Mouse (Mus musculus) limb, embryonic 11.5 days (tissue): ENCODE measurements at regions not wholly inside any gene's neighbourhood (a gene's known extent, or its start where the extent isn't known, plus 50 kb on each side); places are given as distances from the start of the nearest gene placed in this dataset.

Experiments used
- ATAC-seq: fragments of 200-750 bp; cut with Nextera tagmentation; 2 replicates; pipeline ENCODE4 v1.8.0; 2017; ENCODE audit warnings: low read depth; ENCODE audit not compliant: insufficient number of reproducible peaks, low FRiP score, low TSS enrichment
- DNase-seq: peaks from one replicate; pipeline ENCODE4 v3.0.0-alpha.2; 2015; ENCODE audit warnings: low spot score
- H3K27ac ChIP-seq: fragments of 300-500 bp; sonication (generic); replicated peaks from 2 replicates; pipeline ENCODE4 v1.5.1; 2014; ENCODE audit warnings: low read depth, mild to moderate bottlenecking, low read length
- H3K27me3 ChIP-seq: fragments of 300-500 bp; sonication (generic); 2 replicates; pipeline ENCODE4 v1.6.1; 2014; ENCODE audit warnings: mild to moderate bottlenecking, low read length, mixed read lengths; ENCODE audit not compliant: control insufficient read depth, insufficient read depth
- H3K36me3 ChIP-seq: fragments of 300-500 bp; sonication (generic); 2 replicates; pipeline ENCODE4 v1.6.1; 2014; ENCODE audit warnings: mild to moderate bottlenecking, low read length, moderate library complexity, mixed read lengths; ENCODE audit not compliant: control insufficient read depth, insufficient read depth
- H3K4me1 ChIP-seq: fragments of 300-500 bp; sonication (generic); 2 replicates; pipeline ENCODE4 v1.6.1; 2014; ENCODE audit warnings: low read length, mixed read lengths; ENCODE audit not compliant: control insufficient read depth, insufficient read depth
- H3K4me2 ChIP-seq: fragments of 300-500 bp; sonication (generic); 2 replicates; pipeline ENCODE4 v1.6.1; 2014; ENCODE audit warnings: low read depth, mild to moderate bottlenecking, moderate library complexity; ENCODE audit not compliant: severe bottlenecking
- H3K4me3 ChIP-seq: fragments of 300-500 bp; sonication (generic); 2 replicates; pipeline ENCODE4 v1.5.1; 2014; ENCODE audit warnings: low read depth, low read length
- H3K9ac ChIP-seq: fragments of 300-500 bp; sonication (generic); 2 replicates; pipeline ENCODE4 v1.6.1; 2014; ENCODE audit warnings: mild to moderate bottlenecking, low read length
- H3K9me3 ChIP-seq: fragments of 300-500 bp; sonication (generic); 2 replicates; pipeline ENCODE4 v1.6.1; 2016; ENCODE audit warnings: low read length; ENCODE audit not compliant: control insufficient read depth
- WGBS: fragments of 180-500 bp; shearing (Covaris S2); extraction: QIAGEN DNeasy Blood & Tissue Kit; methylation state at CpG from one replicate; pipeline ENCODE4 v1.1.7; 2014; 5-methylcytosine and 5-hydroxymethylcytosine counted together

DNA sequence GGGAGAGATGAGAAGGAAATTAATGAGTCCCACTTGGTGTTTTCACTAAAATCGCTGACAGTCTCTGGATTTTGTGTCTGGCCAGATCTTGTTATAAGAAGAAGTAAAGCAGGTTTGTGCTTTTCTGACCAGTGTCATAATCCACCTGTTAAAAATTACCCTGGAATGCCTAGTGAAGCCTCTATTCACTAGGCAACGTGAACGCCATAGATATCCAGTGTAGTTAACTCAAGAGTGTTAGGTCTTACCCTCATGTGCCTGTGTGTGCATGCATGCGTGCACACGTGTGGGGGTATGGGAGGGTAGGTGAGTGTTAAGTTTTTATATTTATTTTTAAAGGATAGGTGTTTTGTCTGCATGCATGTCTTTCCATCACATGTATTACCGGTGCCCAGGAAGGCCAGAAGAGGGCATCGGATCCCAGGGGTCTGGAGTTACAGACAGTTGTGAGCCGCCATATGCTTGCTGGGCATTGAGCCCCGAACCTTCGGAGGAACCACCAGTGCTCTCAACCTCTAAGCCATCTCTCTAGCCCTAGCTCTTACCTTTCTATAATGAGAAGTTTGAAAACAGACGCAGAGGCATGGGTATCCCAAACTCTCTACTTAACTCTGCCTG lies 107.5 kb upstream of the Plcz1 start:
- DNase-seq: no peak
- no peaks in the 10 kb centered on the region for H3K36me3 ChIP-seq
- H3K4me1 ChIP-seq: 0 out of 2 replicates have a peak, but pooled peaks cover 8% of the 10 kb centered on the region
- 84% methylated on average over 11 of the region's 11 CpGs for WGBS
- H3K9ac ChIP-seq: no peak overlapping the region
- H3K4me2 ChIP-seq: no peak overlapping the region
- ATAC-seq: no peak
- no peak overlapping the region for H3K4me3 ChIP-seq
- no peaks in the 10 kb centered on the region for H3K9me3 ChIP-seq
- no peaks in the 10 kb centered on the region for H3K27me3 ChIP-seq
- H3K27ac ChIP-seq: no peak overlapping the region

GRCm38 (mm10) chr6:140148138-140148537 lies 106.9 kb upstream of the Plcz1 start:
- H3K9ac ChIP-seq: no peak overlapping the region
- H3K4me2 ChIP-seq: no peak overlapping the region
- no peaks in the 10 kb centered on the region for H3K9me3 ChIP-seq
- H3K4me3 ChIP-seq: no peak overlapping the region
- no peaks in the 10 kb centered on the region for H3K27me3 ChIP-seq
- no peak for DNase-seq
- no peak overlapping the region for H3K27ac ChIP-seq
- no peak for ATAC-seq
- H3K4me1 ChIP-seq: 0 out of 2 replicates have a peak, but pooled peaks cover 8% of the 10 kb centered on the region
- no peaks in the 10 kb centered on the region for H3K36me3 ChIP-seq
- 31% methylated on average over 3 of the region's 3 CpGs for WGBS

- WGBS: 27% methylated on average over 6 of the region's 6 CpGs
Measured at GRCm38 (mm10) chr6:140147711-140148110, 106.5 kb upstream of the Plcz1 start.

GRCm38 (mm10) chr6:140133734-140134133 lies 92.5 kb upstream of the Plcz1 start:
- DNase-seq (no peak), ATAC-seq (no peak)
- Histone ChIP-seq H3K27ac (no peak overlapping the region), H3K4me2 (no peak overlapping the region), H3K9me3 (no peaks in the 10 kb centered on the region), H3K4me1 (no peaks in the 10 kb centered on the region), H3K9ac (no peak overlapping the region), H3K36me3 (no peaks in the 10 kb centered on the region), H3K27me3 (no peaks in the 10 kb centered on the region), H3K4me3 (no peak overlapping the region)
- WGBS: 84% methylated on average over 8 of the region's 8 CpGs

More at GRCm38 (mm10) chr6:140147711-140148110, 106.5 kb upstream of the Plcz1 start:
- peak; percentile 36 for DNase-seq
- H3K9me3 ChIP-seq: no peaks in the 10 kb centered on the region
- H3K4me1 ChIP-seq: 0 out of 2 replicates have a peak, but pooled peaks cover 8% of the 10 kb centered on the region
- no peak overlapping the region for H3K27ac ChIP-seq
- H3K9ac ChIP-seq: no peak overlapping the region
- H3K36me3 ChIP-seq: no peaks in the 10 kb centered on the region
- H3K4me3 ChIP-seq: no peak overlapping the region
- H3K27me3 ChIP-seq: no peaks in the 10 kb centered on the region
- no peak for ATAC-seq
- H3K4me2 ChIP-seq: no peak overlapping the region

DNA sequence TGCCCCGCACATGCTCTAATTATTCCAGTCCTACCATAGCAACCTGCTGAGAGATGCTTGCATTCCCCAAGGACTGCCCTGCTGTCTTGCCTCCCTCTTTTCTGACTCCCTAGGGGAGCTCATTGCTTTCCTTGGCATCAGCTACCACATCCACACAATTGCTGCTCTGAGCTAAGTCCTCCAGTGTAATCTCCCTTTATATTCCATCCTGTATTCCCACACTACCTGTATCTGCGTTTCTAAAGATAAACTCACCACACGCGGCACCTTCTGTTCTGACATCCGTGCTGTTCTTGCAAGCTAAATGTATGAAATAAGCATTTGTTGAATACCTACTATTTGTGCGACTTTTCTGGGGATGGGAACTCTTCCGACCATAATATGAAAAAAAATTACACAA lies 85.4 kb upstream of the Plcz1 start:
- Histone ChIP-seq H3K4me3 (no peak overlapping the region), H3K27ac (no peak overlapping the region), H3K9ac (no peak overlapping the region), H3K27me3 (no peaks in the 10 kb centered on the region), H3K36me3 (no peaks in the 10 kb centered on the region), H3K4me1 (no peaks in the 10 kb centered on the region), H3K9me3 (no peaks in the 10 kb centered on the region), H3K4me2 (no peak overlapping the region)
- DNase-seq: no peak
- no peak for ATAC-seq
- 90% methylated on average over 7 of the region's 7 CpGs for WGBS

DNA sequence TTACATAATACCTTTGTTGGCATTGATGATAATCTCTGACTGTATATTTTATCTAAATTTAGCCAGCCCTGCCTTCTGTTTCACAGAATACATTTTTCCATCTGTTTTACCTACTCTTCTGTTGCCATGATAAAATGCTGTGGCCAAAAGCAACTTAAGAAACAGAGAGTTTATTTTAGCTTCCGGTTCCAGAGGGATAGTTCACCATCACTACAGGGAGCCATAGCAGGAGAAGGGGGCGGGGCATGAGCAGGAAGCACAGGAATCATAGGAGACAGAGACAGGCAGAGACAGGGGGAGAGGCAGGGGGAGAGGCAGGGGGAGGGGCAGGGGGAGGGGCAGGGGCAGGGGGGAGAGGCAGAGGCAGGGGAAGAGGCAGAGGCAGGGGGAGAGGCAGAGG lies 72.8 kb upstream of the Plcz1 start:
- Histone ChIP-seq H3K27me3 (no peaks in the 10 kb centered on the region), H3K4me3 (no peak overlapping the region), H3K27ac (no peak overlapping the region), H3K9me3 (no peaks in the 10 kb centered on the region), H3K9ac (no peak overlapping the region), H3K4me1 (no peaks in the 10 kb centered on the region), H3K4me2 (no peak overlapping the region), H3K36me3 (no peaks in the 10 kb centered on the region)
- WGBS: 98% methylated on average over 2 of the region's 2 CpGs
- no peak for ATAC-seq
- DNase-seq: no peak

- 92% methylated on average over 10 of the region's 10 CpGs for WGBS
- H3K36me3 ChIP-seq: no peaks in the 10 kb centered on the region
- no peak overlapping the region for H3K4me2 ChIP-seq
- DNase-seq (no peak), ATAC-seq (no peak)
- H3K4me3 ChIP-seq: no peak overlapping the region
- no peaks in the 10 kb centered on the region for H3K4me1 ChIP-seq
- H3K9me3 ChIP-seq: no peaks in the 10 kb centered on the region
- no peak overlapping the region for H3K27ac ChIP-seq
- no peak overlapping the region for H3K9ac ChIP-seq
- no peaks in the 10 kb centered on the region for H3K27me3 ChIP-seq
Measured at GRCm38 (mm10) chr6:140112054-140112453, 70.8 kb upstream of the Plcz1 start.

GRCm38 (mm10) chr6:140108083-140108482 lies 66.8 kb upstream of the Plcz1 start:
- Histone ChIP-seq H3K27me3 (no peaks in the 10 kb centered on the region), H3K36me3 (no peaks in the 10 kb centered on the region), H3K9me3 (no peaks in the 10 kb centered on the region), H3K9ac (no peak overlapping the region), H3K4me2 (no peak overlapping the region), H3K4me1 (no peaks in the 10 kb centered on the region), H3K4me3 (no peak overlapping the region), H3K27ac (no peak overlapping the region)
- ATAC-seq (no peak), DNase-seq (no peak)
- 64% methylated on average over 8 of the region's 8 CpGs for WGBS

GRCm38 (mm10) chr6:140107628-140108027 lies 66.4 kb upstream of the Plcz1 start:
- 84% methylated on average over 16 of the region's 16 CpGs for WGBS
- no peaks in the 10 kb centered on the region for H3K27me3 ChIP-seq
- no peaks in the 10 kb centered on the region for H3K36me3 ChIP-seq
- no peak overlapping the region for H3K4me3 ChIP-seq
- H3K9me3 ChIP-seq: no peaks in the 10 kb centered on the region
- H3K9ac ChIP-seq: no peak overlapping the region
- H3K4me1 ChIP-seq: no peaks in the 10 kb centered on the region
- H3K27ac ChIP-seq: no peak overlapping the region
- no peak for ATAC-seq
- peak; percentile 15 for DNase-seq
- H3K4me2 ChIP-seq: no peak overlapping the region
